Mouse (Mus musculus): ENCODE data around the gene Lrrc38.

GRCm38 (mm10) chr4:143413621-143414020, 64.1 kb downstream of the Lrrc38 start:
- no peak for TF ChIP-seq CTCF (IDR thresholded peaks at IDR 0.05; ENCODE audit: borderline replicate concordance, extremely low read depth, insufficient read depth, insufficient read length)
- TF ChIP-seq POLR2A (IDR thresholded peaks at IDR 0.05; ENCODE audit: borderline replicate concordance, extremely low read depth, insufficient read depth, insufficient read length, poor library complexity, severe bottlenecking) = no peak
